Mouse (Mus musculus): ENCODE data around the gene Gm6803. TPM values are rescaled to one million over a fixed set of nuclear protein-coding genes. Genes with fewer than 3 reads are reported as not detected.
"Not testable (repeated sequence)": the region's sequence is repeated elsewhere in the genome, so short reads cannot be mapped to it uniquely, and the experiment has no call there.

Gm6803 gene
- not detected for total RNA-seq (2021)

- not testable (repeated sequence) for DNase-seq
Observed at GRCm38 (mm10) chr12:88018671-88019070, at the start of gene Gm6803. TSS of gene Gm6803 (minus strand) at chr12:88018771.

GRCm38 (mm10) chr12:88045226-88045625, 26.7 kb upstream of the Gm6803 start:
- DNase-seq, result not testable (repeated sequence)

- not testable (repeated sequence) for DNase-seq
Observed at GRCm38 (mm10) chr12:88039703-88040102, 21.1 kb upstream of the Gm6803 start.

- not testable (repeated sequence) for DNase-seq
Observed at GRCm38 (mm10) chr12:88039062-88039461, 20.5 kb upstream of the Gm6803 start.

GRCm38 (mm10) chr12:88032250-88032649, 13.7 kb upstream of the Gm6803 start:
- DNase-seq, result not testable (repeated sequence)

GRCm38 (mm10) chr12:88026704-88027103, 8.1 kb upstream of the Gm6803 start, which contains the start of gene Gm2056:
TSS of gene Gm2056 (plus strand) at chr12:88027004.
- DNase-seq, result not testable (repeated sequence)

GRCm38 (mm10) chr12:88011548-88011947, 7.0 kb downstream of the Gm6803 start, which contains the start of gene Gm2075:
TSS of gene Gm2075 (plus strand) at chr12:88011848.
- not testable (repeated sequence) for DNase-seq

GRCm38 (mm10) chr12:88004118-88004517, 14.5 kb downstream of the Gm6803 start:
- not testable (repeated sequence) for DNase-seq

- not testable (repeated sequence) for DNase-seq
Observed at GRCm38 (mm10) chr12:87984000-87984399, 34.6 kb downstream of the Gm6803 start.

Other genes starting within 250 kb of the Gm6803 start
- not detected for gene Gm21319, start 243.0 kb downstream of the Gm6803 start, total RNA-seq (2021)
- not detected for gene Gm21936, start 223.3 kb downstream of the Gm6803 start, total RNA-seq (2021)
- not detected for gene BB287469, start 202.2 kb downstream of the Gm6803 start, total RNA-seq (2021)
- not detected for gene Gm2001, start 176.4 kb downstream of the Gm6803 start, total RNA-seq (2021)
- gene Gm2016, start 144.7 kb downstream of the Gm6803 start, total RNA-seq (2021), result not detected
- not detected for gene Gm2022, start 123.4 kb downstream of the Gm6803 start, total RNA-seq (2021)
- not detected for gene Gm2035, start 98.9 kb downstream of the Gm6803 start, total RNA-seq (2021)
- gene Gm2042, start 64.7 kb downstream of the Gm6803 start, total RNA-seq (2021), result not detected
- gene Gm2075, start 6.9 kb downstream of the Gm6803 start, total RNA-seq (2021), result not detected
- not detected for gene Gm2056, start 8.2 kb upstream of the Gm6803 start, total RNA-seq (2021)
- gene Gm16368, start 64.9 kb upstream of the Gm6803 start, total RNA-seq (2021), result not detected
- not detected for gene Gm10436, start 163.3 kb upstream of the Gm6803 start, total RNA-seq (2021)
- not detected for gene Gm8332, start 231.3 kb upstream of the Gm6803 start, total RNA-seq (2021)

All from layer of hippocampus, postnatal 36 days (tissue).